Mouse (Mus musculus): ENCODE measurements around the gene Avpr1b.
"Not testable (repeated sequence)": the region's sequence is repeated elsewhere in the genome, so short reads cannot be mapped to it uniquely, and the experiment has no call there.

GRCm38 (mm10) chr1:131632216-131632615 is 33.2 kb downstream of the Avpr1b start:
- TF ChIP-seq CTCF (IDR thresholded peaks at IDR 0.05; ENCODE audit: extremely low read depth, insufficient read depth, insufficient read length, insufficient replicate concordance); POLR2A (IDR thresholded peaks at IDR 0.05; ENCODE audit: low read depth, low read length): not testable (repeated sequence)
